Mouse (Mus musculus) right cerebral cortex, postnatal 4 days (tissue): ENCODE data around the gene Sec16a.

Experiments used
- DNase-seq: peaks from one replicate; pipeline ENCODE4 v3.0.0-alpha.2; 2022

Gene Sec16a

GRCm38 (mm10) chr2:26444946-26445665 lies at the start of gene Sec16a:
Gene Sec16a, minus strand, starts transcription at chr2:26445216.
- peak; percentile 100 for DNase-seq

GRCm38 (mm10) chr2:26494396-26494795 lies 49.4 kb upstream of the Sec16a start:
- no peak for DNase-seq

GRCm38 (mm10) chr2:26493021-26493781 lies 48.2 kb upstream of the Sec16a start:
- no peak for DNase-seq

GRCm38 (mm10) chr2:26490760-26491301 lies 45.8 kb upstream of the Sec16a start:
- no peak for DNase-seq

GRCm38 (mm10) chr2:26488535-26489135 lies 43.6 kb upstream of the Sec16a start:
- no peak for DNase-seq

- peak; percentile 40 for DNase-seq
Observed at GRCm38 (mm10) chr2:26487322-26488021, 42.5 kb upstream of the Sec16a start.

- DNase-seq, result no peak
Observed at GRCm38 (mm10) chr2:26486835-26487321, 41.9 kb upstream of the Sec16a start.

GRCm38 (mm10) chr2:26486264-26486810 lies 41.3 kb upstream of the Sec16a start:
- DNase-seq, result no peak

- DNase-seq, result peak; percentile 50
Observed at GRCm38 (mm10) chr2:26485710-26486109, 40.7 kb upstream of the Sec16a start.

- peak; percentile 26 for DNase-seq
Observed at GRCm38 (mm10) chr2:26485278-26485677, 40.3 kb upstream of the Sec16a start.

- DNase-seq, result no peak
Observed at GRCm38 (mm10) chr2:26484169-26484568, 39.2 kb upstream of the Sec16a start.

GRCm38 (mm10) chr2:26483230-26483869 lies 38.3 kb upstream of the Sec16a start:
- DNase-seq, result no peak

- DNase-seq, result no peak
Observed at GRCm38 (mm10) chr2:26482824-26483223, 37.8 kb upstream of the Sec16a start.

GRCm38 (mm10) chr2:26481724-26482495 lies 36.9 kb upstream of the Sec16a start:
- DNase-seq, result no peak

- no peak for DNase-seq
Observed at GRCm38 (mm10) chr2:26480911-26481310, 35.9 kb upstream of the Sec16a start.

GRCm38 (mm10) chr2:26478685-26479205 lies 33.7 kb upstream of the Sec16a start:
- no peak for DNase-seq

GRCm38 (mm10) chr2:26477911-26478310 lies 32.9 kb upstream of the Sec16a start:
- DNase-seq, result no peak

- DNase-seq, result no peak
Observed at GRCm38 (mm10) chr2:26475505-26476430, 30.8 kb upstream of the Sec16a start.

- no peak for DNase-seq
Observed at GRCm38 (mm10) chr2:26474789-26475504, 29.9 kb upstream of the Sec16a start.
